Mouse (Mus musculus): ENCODE measurements around the gene Zfp114. TPM values are rescaled to one million over a fixed set of nuclear protein-coding genes. Genes with fewer than 3 reads are reported as not detected.

Zfp114 gene
- under 1 TPM; 0.28 to 0.56 (median 0.44) TPM for total RNA-seq (2022)

GRCm38 (mm10) chr7:24174618-24175336 is at the start of gene Zfp114:
Gene Zfp114 (plus strand): TSS chr7:24175060.
- DNase-seq: peak; percentile 5

GRCm38 (mm10) chr7:24133425-24133995 is 41.4 kb upstream of the Zfp114 start:
- DNase-seq: no peak

GRCm38 (mm10) chr7:24133996-24134828 is 40.6 kb upstream of the Zfp114 start, which contains the start of gene Zfp235:
Gene Zfp235 (plus strand): TSS chr7:24134169.
- peak; percentile 84 for DNase-seq

- no peak for DNase-seq
These were observed 32.3 kb upstream of the Zfp114 start for GRCm38 (mm10) chr7:24142566-24142965.

GRCm38 (mm10) chr7:24153272-24153671 is 21.6 kb upstream of the Zfp114 start:
- DNase-seq: no peak

- DNase-seq: no peak
These were observed 2.7 kb upstream of the Zfp114 start for GRCm38 (mm10) chr7:24172191-24172590.

GRCm38 (mm10) chr7:24175337-24175711 is 464 bp downstream of the Zfp114 start:
- DNase-seq: no peak

GRCm38 (mm10) chr7:24187611-24188010 is 12.8 kb downstream of the Zfp114 start:
- no peak for DNase-seq

GRCm38 (mm10) chr7:24188901-24189570 is 14.2 kb downstream of the Zfp114 start:
- DNase-seq: no peak

GRCm38 (mm10) chr7:24189571-24189944 is 14.7 kb downstream of the Zfp114 start:
- DNase-seq: no peak

- DNase-seq: no peak
These were observed 16.5 kb downstream of the Zfp114 start for GRCm38 (mm10) chr7:24191361-24191760.

- DNase-seq: no peak
These were observed 18.3 kb downstream of the Zfp114 start for GRCm38 (mm10) chr7:24193157-24193556.

GRCm38 (mm10) chr7:24196961-24197360 is 22.1 kb downstream of the Zfp114 start:
- no peak for DNase-seq

GRCm38 (mm10) chr7:24207488-24208261 is 32.8 kb downstream of the Zfp114 start:
- peak; percentile 56 for DNase-seq

- no peak for DNase-seq
These were observed 33.5 kb downstream of the Zfp114 start for GRCm38 (mm10) chr7:24208282-24208886.

GRCm38 (mm10) chr7:24210296-24210695 is 35.4 kb downstream of the Zfp114 start:
- DNase-seq: no peak

- DNase-seq: no peak
These were observed 36.5 kb downstream of the Zfp114 start, which contains the start of gene Zfp111 for GRCm38 (mm10) chr7:24211343-24211742. Gene Zfp111 (minus strand): TSS chr7:24211443.

Data from adrenal gland, adult 8-10 months (tissue).